ENCODE assay signal across 9 mouse cellular contexts in the genomic region with DNA sequence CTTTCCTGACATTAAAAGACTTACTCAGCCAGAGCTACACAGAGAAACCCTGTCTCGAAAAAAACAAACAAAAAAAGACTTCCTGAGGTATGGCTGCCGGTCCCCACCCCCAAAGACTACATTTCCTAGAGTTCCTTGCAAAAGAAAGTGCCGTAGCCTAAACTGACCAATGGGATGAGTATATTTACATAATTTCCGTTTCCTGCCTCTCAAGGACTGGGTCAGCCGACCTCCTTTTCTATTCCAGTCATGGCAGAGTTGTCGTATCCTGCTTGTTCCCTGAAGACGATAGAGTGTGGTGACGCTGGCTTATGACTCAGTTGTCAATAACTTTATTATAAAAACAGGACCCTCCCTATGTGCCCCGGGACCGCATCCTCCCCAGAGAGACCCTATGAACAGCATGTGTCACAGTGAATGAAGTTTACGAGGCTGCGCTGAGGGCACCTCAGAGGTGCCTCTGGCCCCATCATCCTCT. TPM values are rescaled to one million over a fixed set of nuclear protein-coding genes. Genes with fewer than 3 reads are reported as not detected.
A peak's percentile ranks its signal among the peaks of the same experiment; 100 is the strongest.
DNase-seq lines count a peak whose midpoint lies in the region; ATAC-seq and TF ChIP-seq lines count a peak whose summit lies in the region.
"Had no signal": no experiment of that assay in that cellular context is flagged by ENCODE, and none has a peak within 500 bp of the region (broad histone marks: within the 10 kb centered on the region; RNA-seq: fewer than 3 reads in every experiment).

No protein-coding gene starts in this region.

- no peaks in the 10 kb centered on the region for H3K9me3 ChIP-seq in embryonic facial prominence, embryonic 13.5 days
- H3K9me3 ChIP-seq in neural tube, embryonic 14.5 days (ENCODE audit: control insufficient read depth, low read length), result no peaks in the 10 kb centered on the region

- H3K27me3 ChIP-seq in embryonic facial prominence, embryonic 13.5 days, result no peaks in the 10 kb centered on the region
- H3K27me3 ChIP-seq in neural tube, embryonic 14.5 days (ENCODE audit: control insufficient read depth, insufficient read depth, low read length), result no peaks in the 10 kb centered on the region

- intact Hi-C loops in heart, postnatal 14 days (cut with DNase I), result no loop called here

- peak overlapping the region; percentile 65 for H3K9ac ChIP-seq in embryonic facial prominence, embryonic 13.5 days
- H3K9ac ChIP-seq in neural tube, embryonic 14.5 days (replicated peaks; ENCODE audit: low read depth, low read length), result peak overlapping the region; percentile 47

- H3K27ac ChIP-seq in embryonic facial prominence, embryonic 13.5 days, result peak overlapping the region; percentile 82
- peak overlapping the region; percentile 72 for H3K27ac ChIP-seq in neural tube, embryonic 14.5 days (ENCODE audit: low read depth, low read length)

- WGBS in embryonic facial prominence, embryonic 13.5 days, result 23% methylated on average over 12 of the region's 12 CpGs
- 13% methylated on average over 12 of the region's 12 CpGs for WGBS in lung, adult 2 months
- WGBS in neural tube, embryonic 14.5 days, result 18% methylated on average over 12 of the region's 12 CpGs

- ATAC-seq in CD4-positive, CD25-positive, alpha-beta regulatory T cell, adult 4 months, result peak; percentile 96
- ATAC-seq in embryonic facial prominence, embryonic 13.5 days (ENCODE audit: insufficient number of reproducible peaks, insufficient read depth, low FRiP score, low TSS enrichment, low read depth), result peak; percentile 70
- ATAC-seq in neural tube, embryonic 14.5 days (ENCODE audit: low read depth), result peak; percentile 85

- DNase-seq in adipocyte (ENCODE audit: low spot score), result peak; percentile 41
- DNase-seq in heart, postnatal 14 days, result peak; percentile 40 to 63
- DNase-seq in layer of hippocampus, adult 11-12 months (ENCODE audit: low spot score), result peak; percentile 77
- peak; percentile 55 for DNase-seq in lung, adult 2 months
- no peak for DNase-seq in urinary bladder, postnatal 25 days (ENCODE audit: low spot score)

- peak overlapping the region; percentile 71 for H3K4me2 ChIP-seq in embryonic facial prominence, embryonic 13.5 days
- peak overlapping the region; percentile 69 for H3K4me2 ChIP-seq in neural tube, embryonic 14.5 days (ENCODE audit: low read depth, low read length)

- H3K4me1 ChIP-seq in embryonic facial prominence, embryonic 13.5 days, result peaks cover 10% of the 10 kb centered on the region
- no peaks in the 10 kb centered on the region; the same call in 1 of the 2 replicates for H3K4me1 ChIP-seq in lung, adult 2 months (ENCODE audit: control insufficient read depth, insufficient read depth, low read length)
- H3K4me1 ChIP-seq in neural tube, embryonic 14.5 days (ENCODE audit: control insufficient read depth, insufficient read depth, low read length), result 0 out of 2 replicates have a peak, but pooled peaks cover 3% of the 10 kb centered on the region

- TF ChIP-seq CTCF in lung, adult 2 months (IDR thresholded peaks at IDR 0.05; ENCODE audit: insufficient read depth, low read length), result no peak

- peaks cover 38% of the 10 kb centered on the region for H3K36me3 ChIP-seq in embryonic facial prominence, embryonic 13.5 days
- no peaks in the 10 kb centered on the region for H3K36me3 ChIP-seq in neural tube, embryonic 14.5 days (ENCODE audit: control insufficient read depth, insufficient read depth, low read length)

- peak overlapping the region; percentile 43 for H3K4me3 ChIP-seq in embryonic facial prominence, embryonic 13.5 days
- H3K4me3 ChIP-seq in lung, adult 2 months (replicated peaks; ENCODE audit: extremely low read depth, low read depth, low read length), result peak overlapping the region; percentile 67
- H3K4me3 ChIP-seq in neural tube, embryonic 14.5 days (ENCODE audit: low read depth, low read length), result peak overlapping the region; percentile 32

- TF ChIP-seq POLR2A in lung, adult 2 months (IDR thresholded peaks at IDR 0.05; ENCODE audit: borderline replicate concordance, extremely low read depth, low read depth, low read length), result peak; percentile 55; the same call in 1 of the 2 replicates

RNA-seq across cellular contexts. Expression of a gene that starts 7.4 kb away (rescaled TPM):
- polyA plus RNA-seq in CD4-positive, CD25-positive, alpha-beta regulatory T cell, adult 4 months (2017; shearing (Covaris generic)), result 10 to 100 TPM in 1 of 2 experiments, 1 to 10 TPM in 1; 8.9 to 11.6 TPM
- 4.1 and 4.3 TPM in 2 replicates for polyA plus RNA-seq in embryonic facial prominence, embryonic 13.5 days (2015; fragmentation: Nextera tagmentation; extraction: Ambion mirVana)
- total RNA-seq in heart, postnatal 14 days (2021), result 10 to 100 TPM in 1 of 2 experiments, 1 to 10 TPM in 1; 9.5 to 11.4 TPM
- polyA plus RNA-seq in lung, adult 2 months (2012; rRNA removed), result 17.1 and 18.1 TPM in 2 replicates
- polyA plus RNA-seq in neural tube, embryonic 14.5 days (2014; fragmentation: Nextera tagmentation; extraction: Ambion mirVana), result 0.92 and 1.7 TPM in 2 replicates

RNA-seq across cellular contexts. Expression of a gene that starts 12.6 kb away (rescaled TPM):
- 1 to 10 TPM; 4.4 to 5.5 TPM for polyA plus RNA-seq in CD4-positive, CD25-positive, alpha-beta regulatory T cell, adult 4 months (2017; shearing (Covaris generic))
- polyA plus RNA-seq in embryonic facial prominence, embryonic 13.5 days (2015; fragmentation: Nextera tagmentation; extraction: Ambion mirVana), result 13.5 and 14.1 TPM in 2 replicates
- 10 to 100 TPM; 90.4 to 94.6 TPM for total RNA-seq in heart, postnatal 14 days (2021)
- polyA plus RNA-seq in lung, adult 2 months (2012; rRNA removed), result 28.2 and 29.4 TPM in 2 replicates
- 20.4 and 23.5 TPM in 2 replicates for polyA plus RNA-seq in neural tube, embryonic 14.5 days (2014; fragmentation: Nextera tagmentation; extraction: Ambion mirVana)

RNA-seq across cellular contexts. Expression of a gene that starts 23.5 kb away (rescaled TPM):
- polyA plus RNA-seq in CD4-positive, CD25-positive, alpha-beta regulatory T cell, adult 4 months (2017; shearing (Covaris generic)), result 10 to 100 TPM; 31.8 to 32.1 TPM
- polyA plus RNA-seq in embryonic facial prominence, embryonic 13.5 days (2015; fragmentation: Nextera tagmentation; extraction: Ambion mirVana), result 65.8 and 83.2 TPM in 2 replicates
- 100 to 1,000 TPM; 115 to 133 TPM for total RNA-seq in heart, postnatal 14 days (2021)
- polyA plus RNA-seq in lung, adult 2 months (2012; rRNA removed), result 39.4 and 39.6 TPM in 2 replicates
- 6.9 and 13.2 TPM in 2 replicates for polyA plus RNA-seq in neural tube, embryonic 14.5 days (2014; fragmentation: Nextera tagmentation; extraction: Ambion mirVana)

RNA-seq across cellular contexts. Expression of a gene that starts 30.9 kb away (rescaled TPM):
- polyA plus RNA-seq in CD4-positive, CD25-positive, alpha-beta regulatory T cell, adult 4 months (2017; shearing (Covaris generic)), result not detected
- polyA plus RNA-seq in embryonic facial prominence, embryonic 13.5 days (2015; fragmentation: Nextera tagmentation; extraction: Ambion mirVana), result not detected in 2 replicates
- under 1 TPM in 1 of 2 experiments, not detected in 1; 0.36 TPM for total RNA-seq in heart, postnatal 14 days (2021)
- polyA plus RNA-seq in lung, adult 2 months (2012; rRNA removed), result not detected in 2 replicates
- not detected in 2 replicates for polyA plus RNA-seq in neural tube, embryonic 14.5 days (2014; fragmentation: Nextera tagmentation; extraction: Ambion mirVana)
- total RNA-seq: layer of hippocampus, postnatal 36 days had no signal

RNA-seq across cellular contexts. Expression of a gene that starts 33.9 kb away (rescaled TPM):
- polyA plus RNA-seq in CD4-positive, CD25-positive, alpha-beta regulatory T cell, adult 4 months (2017; shearing (Covaris generic)), result 10 to 100 TPM in 1 of 2 experiments, 1 to 10 TPM in 1; 8.5 to 28.4 TPM
- polyA plus RNA-seq in embryonic facial prominence, embryonic 13.5 days (2015; fragmentation: Nextera tagmentation; extraction: Ambion mirVana), result 135 and 143 TPM in 2 replicates
- 10 to 100 TPM in 1 of 2 experiments, 1 to 10 TPM in 1; 4.8 to 12.2 TPM for total RNA-seq in heart, postnatal 14 days (2021)
- 2.6 and 3.2 TPM in 2 replicates for polyA plus RNA-seq in lung, adult 2 months (2012; rRNA removed)
- polyA plus RNA-seq in neural tube, embryonic 14.5 days (2014; fragmentation: Nextera tagmentation; extraction: Ambion mirVana), result 5.7 and 9.4 TPM in 2 replicates
